Mouse (Mus musculus) E14TG2a.4 (cell line): ENCODE measurements around the gene Pmp22.
A peak's percentile ranks its signal among the peaks of the same experiment; 100 is the strongest.

Experiments used
- H3K27me3 ChIP-seq: 2 replicates; pipeline ENCODE4 v1.6.1; 2014; ENCODE audit warnings: low read length, control low read depth; ENCODE audit not compliant: insufficient read depth
- H3K36me3 ChIP-seq: 2 replicates; pipeline ENCODE4 v1.6.1; 2014; ENCODE audit warnings: low read length, control low read depth; ENCODE audit not compliant: insufficient read depth
- H3K4me1 ChIP-seq: replicated peaks from 2 replicates; pipeline ENCODE4 v1.6.1; 2014; ENCODE audit warnings: low read depth, low read length, control low read depth
- H3K4me3 ChIP-seq: replicated peaks from 2 replicates; pipeline ENCODE4 v1.5.1; 2014; ENCODE audit warnings: mild to moderate bottlenecking, low read length
- H3K9me3 ChIP-seq: 2 replicates; pipeline ENCODE4 v1.6.1; 2014; ENCODE audit warnings: low read length, control low read depth
- CTCF ChIP-seq: conservative IDR thresholded peaks from 2 replicates; pipeline ENCODE4 v1.5.1; 2014; ENCODE audit warnings: low read length
- NANOG ChIP-seq: IDR thresholded peaks from 2 replicates; pipeline ENCODE4 v1.6.1; 2014; ENCODE audit warnings: borderline replicate concordance, low read length, mixed read lengths
- POU5F1 ChIP-seq: IDR thresholded peaks from 2 replicates; pipeline ENCODE4 v1.6.1; 2014; ENCODE audit warnings: low read length, borderline replicate concordance

Gene Pmp22

DNA sequence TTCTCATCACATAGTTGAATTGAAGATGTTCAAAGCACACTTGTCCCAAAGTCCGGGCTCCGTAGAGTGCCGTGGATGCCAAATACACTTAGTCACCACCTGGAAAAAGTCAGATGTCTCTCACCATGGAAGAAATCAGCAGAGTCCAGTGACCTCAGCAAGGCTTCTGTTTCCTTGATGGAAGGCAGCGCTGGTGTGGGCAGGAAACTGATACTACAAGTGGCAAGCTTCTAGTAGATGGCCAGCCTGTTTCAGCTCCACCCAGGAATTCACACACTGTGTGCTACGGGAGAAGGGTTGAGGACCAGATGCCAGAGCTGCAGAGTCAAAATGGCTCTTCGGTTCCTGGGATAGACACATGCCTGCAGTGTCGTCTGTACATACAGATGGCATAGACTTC lies 9.0 kb upstream of the Pmp22 start:
- TF ChIP-seq CTCF (no peak), POU5F1 (no peak), NANOG (no peak)
- Histone ChIP-seq H3K4me1 (peaks cover 26% of the 10 kb centered on the region), H3K4me3 (no peak overlapping the region), H3K9me3 (no peaks in the 10 kb centered on the region), H3K27me3 (peaks cover 4% of the 10 kb centered on the region; the same call in 1 of the 2 replicates), H3K36me3 (no peaks in the 10 kb centered on the region)

GRCm38 (mm10) chr11:63122249-63122648 lies 6.5 kb upstream of the Pmp22 start:
- Histone ChIP-seq H3K9me3 (no peaks in the 10 kb centered on the region), H3K4me3 (no peak overlapping the region), H3K27me3 (peaks cover 15% of the 10 kb centered on the region), H3K36me3 (no peaks in the 10 kb centered on the region), H3K4me1 (peaks cover 26% of the 10 kb centered on the region)
- TF ChIP-seq POU5F1 (no peak), NANOG (no peak), CTCF (no peak)

GRCm38 (mm10) chr11:63122776-63123350 lies 5.9 kb upstream of the Pmp22 start:
- Histone ChIP-seq H3K9me3 (no peaks in the 10 kb centered on the region), H3K4me3 (no peak overlapping the region), H3K27me3 (peaks cover 19% of the 10 kb centered on the region), H3K36me3 (no peaks in the 10 kb centered on the region), H3K4me1 (peaks cover 26% of the 10 kb centered on the region)
- TF ChIP-seq NANOG = no peak
- TF ChIP-seq POU5F1 = no peak

- Histone ChIP-seq H3K4me1 (peaks cover 29% of the 10 kb centered on the region), H3K4me3 (no peak overlapping the region), H3K36me3 (no peaks in the 10 kb centered on the region), H3K9me3 (no peaks in the 10 kb centered on the region), H3K27me3 (peaks cover 31% of the 10 kb centered on the region)
- TF ChIP-seq CTCF = 0 out of 2 replicates have a peak, but pooled peaks have one; percentile 4
- no peak for TF ChIP-seq POU5F1
These were observed 4.5 kb upstream of the Pmp22 start for GRCm38 (mm10) chr11:63124316-63124715.

- no peaks in the 10 kb centered on the region for H3K9me3 ChIP-seq
- no peak overlapping the region for H3K4me3 ChIP-seq
- no peaks in the 10 kb centered on the region for H3K36me3 ChIP-seq
- TF ChIP-seq POU5F1 (no peak), NANOG (no peak), CTCF (no peak)
- H3K4me1 ChIP-seq = peaks cover 44% of the 10 kb centered on the region
- H3K27me3 ChIP-seq = peaks cover 46% of the 10 kb centered on the region
These were observed 2.8 kb upstream of the Pmp22 start for GRCm38 (mm10) chr11:63125832-63126456.

GRCm38 (mm10) chr11:63126976-63127375 lies 1.8 kb upstream of the Pmp22 start:
- TF ChIP-seq POU5F1 = no peak
- no peak for TF ChIP-seq CTCF
- no peak for TF ChIP-seq NANOG
- H3K36me3 ChIP-seq = no peaks in the 10 kb centered on the region
- no peak overlapping the region for H3K4me3 ChIP-seq
- no peaks in the 10 kb centered on the region for H3K9me3 ChIP-seq
- H3K27me3 ChIP-seq = peaks cover 55% of the 10 kb centered on the region
- peaks cover 49% of the 10 kb centered on the region for H3K4me1 ChIP-seq

DNA sequence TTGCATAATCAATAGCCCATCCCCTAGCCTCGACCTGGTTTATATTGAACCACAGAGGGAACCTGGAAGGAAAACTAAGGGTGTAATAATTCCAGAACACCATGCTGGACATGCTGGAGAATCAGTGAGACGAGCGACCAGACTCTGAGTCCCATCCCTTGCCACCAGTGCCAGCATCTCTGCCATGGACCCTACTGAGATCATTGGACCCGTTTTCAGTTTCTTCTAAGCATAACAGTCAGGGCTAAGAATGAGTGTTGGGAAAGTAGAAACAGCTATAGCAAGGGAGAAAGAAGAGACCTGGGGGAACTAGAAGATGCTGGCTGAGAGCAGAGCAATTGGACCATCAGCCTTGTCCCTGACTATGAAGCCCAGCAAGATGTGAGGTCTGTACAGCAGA lies 1.3 kb upstream of the Pmp22 start:
- no peak for TF ChIP-seq CTCF
- TF ChIP-seq NANOG = no peak
- no peak for TF ChIP-seq POU5F1
- Histone ChIP-seq H3K9me3 (no peaks in the 10 kb centered on the region), H3K36me3 (no peaks in the 10 kb centered on the region)

DNA sequence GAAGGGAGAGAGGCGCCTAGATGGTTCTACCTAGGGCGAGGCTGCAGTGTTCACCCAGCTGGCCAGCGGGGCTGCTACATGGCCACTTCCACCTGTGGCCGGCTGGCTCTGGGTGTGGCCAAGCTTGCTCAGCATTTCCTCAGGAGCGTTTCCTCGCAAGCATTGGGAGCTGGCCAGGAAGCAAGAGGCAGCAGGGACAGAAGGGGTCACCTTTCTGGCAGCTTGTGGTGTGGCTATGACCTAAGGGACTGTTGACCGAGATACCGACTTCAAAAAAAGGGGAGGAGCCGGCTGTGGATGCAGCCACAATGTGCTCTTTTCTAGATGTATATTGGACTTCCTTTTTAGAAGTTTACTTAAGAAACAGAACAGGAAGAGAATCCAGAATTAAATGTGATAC lies 593 bp downstream of the Pmp22 start:
- no peaks in the 10 kb centered on the region for H3K9me3 ChIP-seq
- H3K4me3 ChIP-seq = no peak overlapping the region
- H3K36me3 ChIP-seq = no peaks in the 10 kb centered on the region
- H3K4me1 ChIP-seq = peaks cover 40% of the 10 kb centered on the region
- H3K27me3 ChIP-seq = peaks cover 79% of the 10 kb centered on the region
- TF ChIP-seq CTCF = no peak
- TF ChIP-seq POU5F1 = no peak
- no peak for TF ChIP-seq NANOG

More for the DNA sequence above, 1.3 kb upstream of the Pmp22 start:
- Histone ChIP-seq H3K4me3 (no peak overlapping the region), H3K27me3 (peaks cover 60% of the 10 kb centered on the region), H3K4me1 (peaks cover 48% of the 10 kb centered on the region)

DNA sequence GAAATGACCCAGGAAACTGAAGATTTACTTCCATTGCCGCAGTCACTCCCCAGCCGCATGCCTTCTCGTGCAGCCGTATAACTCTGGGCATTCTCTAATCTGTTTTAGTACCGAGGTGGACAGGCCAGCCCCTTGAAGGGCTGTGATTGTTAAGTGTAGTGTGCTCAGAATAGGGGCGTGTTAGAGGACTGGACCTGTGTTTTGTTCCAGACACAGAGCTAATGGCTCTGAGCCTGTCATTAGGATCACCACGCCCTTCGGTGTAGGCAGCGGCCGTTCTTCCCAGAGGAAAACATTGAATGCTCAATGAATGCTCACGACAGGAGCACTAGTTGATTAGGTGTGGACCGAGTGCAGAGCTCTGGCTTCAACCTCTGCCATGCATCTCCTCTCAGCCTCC lies 1.1 kb downstream of the Pmp22 start:
- no peak overlapping the region for H3K4me3 ChIP-seq
- TF ChIP-seq POU5F1 (no peak), CTCF (no peak), NANOG (no peak)
- H3K9me3 ChIP-seq = no peaks in the 10 kb centered on the region
- peaks cover 37% of the 10 kb centered on the region for H3K4me1 ChIP-seq
- peaks cover 83% of the 10 kb centered on the region for H3K27me3 ChIP-seq
- no peaks in the 10 kb centered on the region for H3K36me3 ChIP-seq
